Mouse (Mus musculus): ENCODE measurements around the gene Cd300ld5.
"Not testable (repeated sequence)": the region's sequence is repeated elsewhere in the genome, so short reads cannot be mapped to it uniquely, and the experiment has no call there.

Gene Cd300ld5

DNA sequence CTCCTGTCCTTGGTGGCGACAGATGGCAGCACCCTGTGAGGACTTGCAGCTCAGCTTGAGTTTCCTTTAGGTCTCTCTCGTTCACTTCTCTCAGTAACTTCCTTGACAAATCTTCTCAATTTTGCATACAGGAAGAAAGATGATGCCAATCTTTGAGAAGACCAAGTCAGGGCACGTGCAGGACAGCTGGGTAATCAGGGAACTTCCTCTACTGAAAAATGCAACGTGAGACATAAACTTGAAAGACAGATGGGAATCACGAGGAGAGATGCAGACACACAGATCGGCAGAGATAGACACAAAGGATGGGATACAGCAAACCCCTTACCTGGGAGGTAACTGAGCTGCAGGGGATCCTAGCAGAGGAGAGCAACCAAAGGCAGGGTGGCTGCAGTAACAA, 10.7 kb downstream of the Cd300ld5 start, which contains the start of gene Cd300ld4:
TSS of gene Cd300ld4 (minus strand) at position 101 of the 400 bp plus-strand sequence.
- not testable (repeated sequence) for DNase-seq

DNA sequence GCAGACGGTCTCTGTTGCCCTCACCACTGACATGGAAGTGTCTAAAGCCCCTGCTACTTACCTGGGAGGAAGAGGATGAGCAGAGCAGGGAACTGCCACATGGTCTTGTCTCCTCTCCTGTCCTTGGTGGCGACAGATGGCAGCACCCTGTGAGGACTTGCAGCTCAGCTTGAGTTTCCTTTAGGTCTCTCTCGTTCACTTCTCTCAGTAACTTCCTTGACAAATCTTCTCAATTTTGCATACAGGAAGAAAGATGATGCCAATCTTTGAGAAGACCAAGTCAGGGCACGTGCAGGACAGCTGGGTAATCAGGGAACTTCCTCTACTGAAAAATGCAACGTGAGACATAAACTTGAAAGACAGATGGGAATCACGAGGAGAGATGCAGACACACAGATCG, 21.5 kb downstream of the Cd300ld5 start, which contains the start of gene Cd300ld2:
TSS of gene Cd300ld2 (minus strand) at position 101 of the 400 bp plus-strand sequence.
- not testable (repeated sequence) for DNase-seq

DNA sequence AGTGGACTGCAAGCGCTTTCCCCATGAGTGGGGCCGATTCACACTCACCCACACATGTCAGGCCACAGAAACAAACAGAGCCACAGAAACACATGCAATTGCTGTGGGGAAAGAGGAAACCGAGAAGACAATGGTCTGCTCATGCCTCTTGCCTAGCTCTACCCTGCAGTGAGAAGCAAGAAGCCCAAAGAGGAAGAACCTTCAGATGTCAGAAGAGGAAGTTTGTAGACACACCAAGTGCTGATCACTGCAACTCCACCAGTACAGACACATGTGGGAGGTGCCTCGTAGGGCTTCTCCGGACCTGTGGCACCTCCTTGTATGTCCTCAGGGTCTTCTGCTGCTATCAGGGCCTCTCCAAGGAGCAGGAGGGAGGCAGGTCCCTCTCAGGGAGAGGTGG, 33.5 kb downstream of the Cd300ld5 start:
- no peak for DNase-seq

DNA sequence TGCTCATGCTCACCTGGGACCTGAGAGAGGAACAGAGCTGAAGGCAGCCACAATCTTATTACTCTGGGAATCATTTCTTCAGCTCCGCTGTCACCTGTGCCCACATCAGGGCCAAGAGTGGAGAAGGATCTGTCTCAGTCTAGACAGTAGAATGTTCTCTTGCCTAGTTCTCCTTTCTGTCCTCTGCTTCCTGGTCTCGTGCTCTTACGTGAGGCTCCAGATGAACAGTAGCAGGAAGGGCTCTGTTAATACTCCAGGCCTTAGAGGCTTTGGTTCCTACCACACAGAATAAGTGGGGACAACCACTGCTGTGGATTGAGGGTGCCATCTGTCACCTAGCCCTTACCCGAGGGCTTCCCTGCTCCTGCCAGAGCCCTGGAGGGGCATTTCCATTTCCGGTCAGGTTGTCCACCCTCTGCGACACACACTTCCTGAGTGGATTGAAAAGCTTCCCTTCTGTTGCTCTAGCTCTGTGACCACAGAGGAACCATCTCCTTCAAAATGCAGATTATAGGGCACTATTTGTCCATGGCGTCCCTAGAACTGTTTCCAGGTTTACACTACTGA, 36.0 kb downstream of the Cd300ld5 start, which contains the start of gene Cd300c2:
TSS of gene Cd300c2 (minus strand) at position 407 of the 567 bp plus-strand sequence.
- no peak for DNase-seq

DNA sequence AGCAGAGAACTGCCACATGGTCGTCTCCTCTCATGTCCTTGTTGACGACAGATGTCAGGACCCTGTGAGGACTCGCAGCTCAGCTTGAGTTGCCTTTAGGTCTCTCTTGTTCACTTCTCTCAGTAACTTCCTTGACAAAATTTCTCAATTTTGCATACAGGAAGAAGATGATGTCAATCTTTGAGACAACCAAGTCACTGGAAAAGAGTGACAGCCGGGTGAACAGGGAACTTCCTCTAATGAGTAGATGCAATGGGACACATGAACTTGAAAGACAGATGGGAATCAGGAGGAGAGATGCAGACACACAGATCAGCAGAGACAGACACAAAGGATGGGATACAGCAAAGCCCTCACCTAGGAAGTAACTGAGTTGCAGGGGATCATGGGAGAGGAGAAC, 47.8 kb downstream of the Cd300ld5 start, which contains the start of gene Cd300ld:
TSS of gene Cd300ld (minus strand) at position 130 of the 400 bp plus-strand sequence.
- no peak for DNase-seq

DNA sequence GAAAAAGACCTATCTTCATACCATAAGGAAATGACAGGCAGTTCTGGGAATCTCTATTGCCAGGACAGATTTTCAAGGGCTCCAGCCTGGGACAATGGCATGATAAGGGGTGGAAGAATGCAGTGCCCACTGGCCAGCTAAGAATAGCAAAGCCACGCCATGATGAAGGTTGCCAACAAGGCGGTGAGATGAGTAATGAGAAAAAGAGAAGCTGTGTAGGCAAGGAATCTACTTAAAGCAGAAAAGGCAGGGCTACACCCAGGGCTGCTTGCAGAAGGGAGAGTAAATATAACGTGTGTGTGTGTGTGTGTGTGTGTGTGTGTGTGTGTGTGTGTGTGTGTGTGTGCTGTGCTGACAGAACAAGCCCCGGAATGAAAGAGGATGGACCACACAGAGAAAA, 55.7 kb downstream of the Cd300ld5 start:
- no peak for DNase-seq
